Mouse (Mus musculus) ES-E14 (cell line): ENCODE measurements at regions not wholly inside any gene's neighbourhood (a gene's known extent, or its start where the extent isn't known, plus 50 kb on each side); places are given as distances from the start of the nearest gene placed in this dataset.
"Not testable (repeated sequence)": the region's sequence is repeated elsewhere in the genome, so short reads cannot be mapped to it uniquely, and the experiment has no call there.

Experiments used
- DNase-seq: peaks from one replicate; pipeline ENCODE4 v3.0.0-alpha.2; 2013; ENCODE audit warnings: low read depth, low spot score
- H3K27ac ChIP-seq: 2 replicates; pipeline ENCODE4 v1.5.1; 2012; ENCODE audit warnings: low read depth, mild to moderate bottlenecking, low read length, moderate library complexity, mixed read lengths; ENCODE audit not compliant: poor library complexity, insufficient read depth, severe bottlenecking
- H3K36me3 ChIP-seq: 2 replicates; pipeline ENCODE4 v1.6.1; 2012; ENCODE audit warnings: mild to moderate bottlenecking, low read length, moderate library complexity, mixed read lengths; ENCODE audit not compliant: control insufficient read depth, poor library complexity, insufficient read depth, severe bottlenecking
- H3K4me1 ChIP-seq, 2 experiments: fragments of 150-350 bp in 1 of 2; sonication (generic) in 1 of 2; 2 replicates each; pipeline ENCODE4 v1.6.1; 2012; ENCODE audit warnings: low read length in 2 of 2, mild to moderate bottlenecking in 1 of 2, mixed read lengths in 1 of 2; ENCODE audit not compliant: control insufficient read depth in 2 of 2, insufficient read depth in 2 of 2, poor library complexity in 1 of 2
- H3K4me3 ChIP-seq, 2 experiments: fragments of 150-350 bp in 1 of 2; sonication (generic) in 1 of 2; 2 replicates each; pipeline ENCODE4 v1.5.1; 2012; ENCODE audit warnings: low read length in 2 of 2, low read depth in 1 of 2, mild to moderate bottlenecking in 1 of 2, mixed read lengths in 1 of 2; ENCODE audit not compliant: insufficient read depth in 1 of 2, poor library complexity in 1 of 2, severe bottlenecking in 1 of 2
- H3K9ac ChIP-seq: 2 replicates; pipeline ENCODE4 v1.6.1; 2012; ENCODE audit warnings: low read depth, mild to moderate bottlenecking, low read length, mixed read lengths; ENCODE audit not compliant: poor library complexity, insufficient read depth, severe bottlenecking
- H3K9me3 ChIP-seq: fragments of 150-350 bp; sonication (generic); 2 replicates; pipeline ENCODE4 v1.6.1; 2012; ENCODE audit warnings: low read depth, mild to moderate bottlenecking, low read length; ENCODE audit not compliant: control insufficient read depth, insufficient read depth
- CHD2 ChIP-seq: IDR thresholded peaks from 2 replicates; pipeline ENCODE4 v1.6.1; 2014; ENCODE audit warnings: mild to moderate bottlenecking, low read depth, low read length, inconsistent platforms
- HCFC1 ChIP-seq: IDR thresholded peaks from 2 replicates; pipeline ENCODE4 v1.6.1; 2012; ENCODE audit warnings: low read length, inconsistent platforms, borderline replicate concordance; ENCODE audit not compliant: insufficient read depth
- MAFK ChIP-seq: IDR thresholded peaks from 2 replicates; pipeline ENCODE4 v1.6.1; 2014; ENCODE audit warnings: mild to moderate bottlenecking, low read depth, low read length, inconsistent platforms; ENCODE audit not compliant: insufficient read depth
- ZC3H11A ChIP-seq: IDR thresholded peaks from 2 replicates; pipeline ENCODE4 v1.6.1; 2012; ENCODE audit warnings: low read depth, mild to moderate bottlenecking, inconsistent platforms, low read length, borderline replicate concordance
- ZNF384 ChIP-seq: IDR thresholded peaks from 2 replicates; pipeline ENCODE4 v1.6.1; 2012; ENCODE audit warnings: low read depth, low read length, inconsistent platforms
- in situ Hi-C, 2 experiments: fragments of 600-800 bp; cut with MboI; formaldehyde crosslinking; loops; one replicate each; pipeline ENCODE4 v1.15.1; 2025; ENCODE audit warnings: low sequenced_read_pairs in 2 of 2, inconsistent platforms in 1 of 2; ENCODE audit not compliant: unreplicated experiment in 2 of 2

DNA sequence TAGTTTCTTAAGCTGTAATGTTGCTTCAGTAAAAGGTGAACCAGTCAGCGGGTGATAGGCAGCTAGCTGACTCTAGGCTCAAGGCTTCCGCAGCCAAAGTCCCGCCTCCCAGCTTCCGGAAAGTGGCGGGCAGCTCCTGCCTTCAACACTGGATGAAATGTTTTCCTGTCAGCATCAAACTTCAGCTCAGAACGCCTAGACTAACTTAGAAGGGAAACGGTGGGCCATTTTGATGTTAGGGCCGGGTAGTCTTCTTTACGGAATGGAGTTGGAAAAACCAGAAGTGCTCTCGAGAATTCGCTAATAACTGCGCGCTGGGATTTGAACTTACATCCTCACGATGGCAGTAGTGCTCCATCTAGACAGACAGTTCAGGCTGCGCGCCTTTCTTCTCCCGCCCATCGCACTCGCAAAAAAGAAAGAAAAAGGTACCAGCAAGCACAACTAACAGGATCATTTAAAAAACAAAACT lies 194.7 kb upstream of the Olfr1324 start:
- Histone ChIP-seq H3K9me3 (no peaks in the 10 kb centered on the region), H3K27ac (no peak overlapping the region; the same call in 1 of the 2 replicates), H3K9ac (peak overlapping the region; percentile 47; the same call in 1 of the 2 replicates), H3K4me1 (no peaks in the 10 kb centered on the region), H3K4me3 (0 out of 4 replicates have a peak overlapping the region, but pooled peaks have one; percentile 7 to 20), H3K36me3 (peaks cover 7% of the 10 kb centered on the region)
- no peak for DNase-seq
- in situ Hi-C loops: no loop called here
- TF ChIP-seq ZNF384 (peak; percentile 100), MAFK (no peak), HCFC1 (peak; percentile 61; the same call in 1 of the 2 replicates), ZC3H11A (no peak), CHD2 (no peak)

DNA sequence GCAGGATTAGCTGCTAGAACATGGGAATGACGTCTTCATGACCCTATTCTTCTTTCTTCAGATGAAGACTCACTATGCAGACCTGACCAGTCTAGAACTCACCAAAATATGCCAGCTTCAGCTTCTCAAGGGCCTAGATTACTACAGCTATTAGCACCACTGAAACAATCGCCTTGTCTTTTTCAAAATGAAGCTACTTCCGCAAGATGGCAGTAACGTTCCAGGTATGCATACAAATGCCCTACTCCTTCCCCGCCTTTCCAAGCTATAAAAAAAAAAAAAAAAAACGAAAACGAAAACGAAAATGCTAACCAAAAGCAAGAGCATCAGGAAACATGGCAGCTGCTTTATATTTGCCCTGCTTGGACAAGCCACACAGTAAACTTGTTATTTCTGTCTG lies 192.6 kb upstream of the Olfr1324 start:
- Histone ChIP-seq H3K4me3 (no peak overlapping the region), H3K27ac (no peak overlapping the region; the same call in 1 of the 2 replicates), H3K4me1 (no peaks in the 10 kb centered on the region), H3K9ac (no peak overlapping the region), H3K9me3 (no peaks in the 10 kb centered on the region), H3K36me3 (peaks cover 7% of the 10 kb centered on the region)
- DNase-seq: no peak
- TF ChIP-seq CHD2 (no peak), ZNF384 (peak; percentile 98), MAFK (0 out of 2 replicates have a peak, but pooled peaks have one; percentile 7), ZC3H11A (no peak), HCFC1 (no peak)
- in situ Hi-C loops: no loop called here

DNA sequence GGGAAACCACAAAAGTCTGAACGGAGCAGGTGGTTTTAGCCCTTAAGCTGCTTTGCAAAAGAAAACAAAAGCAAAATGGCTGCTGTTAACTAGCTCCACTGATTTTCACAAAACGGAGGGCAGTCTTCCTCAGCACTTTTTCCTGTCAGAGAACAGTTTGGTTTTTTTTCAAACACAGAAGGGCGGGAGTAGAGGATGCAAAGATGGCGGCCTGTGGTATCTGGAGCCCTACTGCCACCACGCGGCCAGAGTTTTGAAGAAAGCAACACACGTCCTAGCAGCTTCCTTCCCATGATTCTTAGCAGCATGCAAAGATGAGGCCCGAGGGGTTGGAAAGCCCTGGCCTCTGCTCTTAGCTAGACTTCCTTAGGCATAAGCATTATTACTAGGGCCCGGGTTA lies 191.6 kb upstream of the Olfr1324 start:
- Histone ChIP-seq H3K4me3 (no peak overlapping the region), H3K4me1 (no peaks in the 10 kb centered on the region), H3K9me3 (no peaks in the 10 kb centered on the region), H3K9ac (no peak overlapping the region; the same call in 1 of the 2 replicates), H3K27ac (peak overlapping the region; percentile 53; the same call in 1 of the 2 replicates), H3K36me3 (peaks cover 7% of the 10 kb centered on the region)
- in situ Hi-C loops: no loop called here
- peak; percentile 100 for TF ChIP-seq ZNF384
- no peak for TF ChIP-seq CHD2
- 0 out of 2 replicates have a peak, but pooled peaks have one; percentile 4 for TF ChIP-seq ZC3H11A
- peak; percentile 76 for TF ChIP-seq HCFC1
- peak; percentile 88 for TF ChIP-seq MAFK
- DNase-seq: peak; percentile 77

DNA sequence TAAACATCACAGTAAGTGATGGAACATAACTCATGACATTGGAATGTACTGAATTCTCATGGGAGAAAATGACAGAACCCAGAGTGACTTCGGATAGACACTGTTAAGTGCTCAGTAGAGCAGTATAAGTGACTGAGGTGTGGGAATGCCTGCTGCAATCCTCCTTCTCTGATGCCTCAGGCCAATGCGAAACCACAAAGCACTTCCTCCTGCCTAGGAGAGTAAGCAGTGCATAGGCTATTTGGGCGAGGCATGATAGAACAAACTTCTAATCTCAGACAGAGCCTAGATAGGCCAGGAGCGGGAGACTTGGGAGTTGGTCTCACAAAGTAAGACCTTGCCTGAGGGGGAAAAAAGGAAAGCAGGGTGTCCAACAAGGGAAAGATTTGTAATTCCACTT lies 190.6 kb upstream of the Olfr1324 start:
- Histone ChIP-seq H3K4me1 (no peaks in the 10 kb centered on the region), H3K27ac (no peak overlapping the region), H3K4me3 (no peak overlapping the region), H3K9me3 (no peaks in the 10 kb centered on the region), H3K9ac (no peak overlapping the region; the same call in 1 of the 2 replicates), H3K36me3 (peaks cover 7% of the 10 kb centered on the region)
- no peak for DNase-seq
- in situ Hi-C loops: no loop called here
- TF ChIP-seq HCFC1 (no peak), CHD2 (no peak), ZC3H11A (no peak), ZNF384 (no peak)

DNA sequence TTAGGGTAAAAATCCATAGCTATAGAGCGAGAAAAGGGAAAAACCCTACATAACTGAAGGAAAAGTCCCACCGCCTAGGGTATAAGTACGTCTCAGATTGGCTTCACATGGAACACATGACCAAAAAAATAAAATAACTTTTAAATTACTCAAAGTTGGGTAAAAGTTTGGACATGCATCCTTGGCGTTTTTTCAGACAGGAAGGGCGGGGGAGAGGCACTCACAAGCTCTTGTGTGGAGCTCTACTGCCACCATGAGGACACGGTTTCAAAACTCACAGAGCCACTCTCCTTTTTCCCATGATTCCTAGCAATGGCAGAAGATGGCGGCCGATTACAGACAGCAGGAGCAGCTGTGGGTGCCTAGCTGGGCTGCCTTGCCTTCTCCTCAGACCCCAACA lies 188.6 kb upstream of the Olfr1324 start:
- H3K4me3 ChIP-seq, H3K27ac ChIP-seq, in situ Hi-C loops, H3K9me3 ChIP-seq, DNase-seq, H3K4me1 ChIP-seq, H3K9ac ChIP-seq: not testable (repeated sequence)
- H3K36me3 ChIP-seq: peaks cover 13% of the 10 kb centered on the region
- TF ChIP-seq HCFC1: peak; percentile 54; the same call in 1 of the 2 replicates
- TF ChIP-seq ZNF384: peak; percentile 99
- peak; percentile 50; the same call in 1 of the 2 replicates for TF ChIP-seq MAFK
